Mouse (Mus musculus) G1E-ER4 (cell line): ENCODE measurements around the gene 4632433K11Rik. TPM values are rescaled to one million over a fixed set of nuclear protein-coding genes. Genes with fewer than 3 reads are reported as not detected.

Experiments used
- GATA1 ChIP-seq: IDR thresholded peaks from one replicate; pipeline ENCODE4 v1.8.0; 2012; ENCODE audit warnings: low read length, inconsistent platforms
- polyA plus RNA-seq: library from polyadenylated mRNA; stranded (reverse); fragments of >175 nt; gene quantifications from 2 replicates; pipeline ENCODE4 v1.2.3, GENCODE M21; 2012

The 4632433K11Rik gene
- polyA plus RNA-seq, 1 experiment = not detected

GRCm38 (mm10) chr7:5016057-5016456 is 17.9 kb upstream of the 4632433K11Rik start:
- TF ChIP-seq GATA1 = no peak

- no peak for TF ChIP-seq GATA1
These were observed 17.0 kb upstream of the 4632433K11Rik start for GRCm38 (mm10) chr7:5016920-5017319.

- TF ChIP-seq GATA1 = no peak
These were observed 16.6 kb upstream of the 4632433K11Rik start for GRCm38 (mm10) chr7:5017352-5017751.

GRCm38 (mm10) chr7:5017931-5018330 is 16.0 kb upstream of the 4632433K11Rik start:
- no peak for TF ChIP-seq GATA1

GRCm38 (mm10) chr7:5020000-5020681 is 13.8 kb upstream of the 4632433K11Rik start, which contains the start of the genes Zfp865 and Ccdc106:
Gene Zfp865 (plus strand): TSS chr7:5020376.
Gene Ccdc106 (plus strand): TSS chr7:5020553.
- TF ChIP-seq GATA1 = no peak

GRCm38 (mm10) chr7:5020685-5021084 is 13.2 kb upstream of the 4632433K11Rik start:
- no peak for TF ChIP-seq GATA1

GRCm38 (mm10) chr7:5021197-5021596 is 12.7 kb upstream of the 4632433K11Rik start:
- no peak for TF ChIP-seq GATA1

GRCm38 (mm10) chr7:5029543-5029942 is 4.4 kb upstream of the 4632433K11Rik start:
- no peak for TF ChIP-seq GATA1

- TF ChIP-seq GATA1 = no peak
These were observed 4.0 kb upstream of the 4632433K11Rik start for GRCm38 (mm10) chr7:5029946-5030345.

- TF ChIP-seq GATA1 = no peak
These were observed 3.2 kb upstream of the 4632433K11Rik start for GRCm38 (mm10) chr7:5030554-5031275.

- TF ChIP-seq GATA1 = no peak
These were observed 2.4 kb upstream of the 4632433K11Rik start for GRCm38 (mm10) chr7:5031496-5031895.

GRCm38 (mm10) chr7:5035628-5036027 is 1.7 kb downstream of the 4632433K11Rik start:
- TF ChIP-seq GATA1 = no peak

- no peak for TF ChIP-seq GATA1
These were observed 2.2 kb downstream of the 4632433K11Rik start for GRCm38 (mm10) chr7:5036136-5036535.

GRCm38 (mm10) chr7:5037026-5037425 is 3.1 kb downstream of the 4632433K11Rik start:
- TF ChIP-seq GATA1 = no peak

- no peak for TF ChIP-seq GATA1
These were observed 3.5 kb downstream of the 4632433K11Rik start for GRCm38 (mm10) chr7:5037467-5037866.

GRCm38 (mm10) chr7:5038109-5038732 is 4.3 kb downstream of the 4632433K11Rik start, which contains the start of gene Zfp784:
Gene Zfp784 (minus strand): TSS chr7:5038446.
- TF ChIP-seq GATA1 = no peak
